Mouse (Mus musculus): ENCODE measurements around the gene Fam98b. TPM values are rescaled to one million over a fixed set of nuclear protein-coding genes. Genes with fewer than 3 reads are reported as not detected.

Fam98b gene
- polyA plus RNA-seq, 1 experiment = 2.5 TPM

- no peak for TF ChIP-seq POLR2A (IDR thresholded peaks at IDR 0.05; ENCODE audit: low read depth, low read length)
- no peak for TF ChIP-seq CTCF (IDR thresholded peaks at IDR 0.05; ENCODE audit: extremely low read depth, insufficient read length, insufficient replicate concordance, low read depth, low read length)
- no peaks in the 10 kb centered on the region for H3K27me3 ChIP-seq (ENCODE audit: control insufficient read depth, insufficient read depth, low read length)
- 0 out of 2 replicates have a peak overlapping the region, but pooled peaks have one; percentile 31 for H3K27ac ChIP-seq (ENCODE audit: insufficient read depth, low read depth, low read length)
- under 1% methylated on average over 24 of the region's 24 CpGs for WGBS
- H3K36me3 ChIP-seq (ENCODE audit: control insufficient read depth, insufficient read depth, low read length) = no peaks in the 10 kb centered on the region
- H3K4me1 ChIP-seq (ENCODE audit: control insufficient read depth, insufficient read depth, insufficient read length, low read length) = no peaks in the 10 kb centered on the region; the same call in 1 of the 2 replicates
- H3K4me3 ChIP-seq (ENCODE audit: low read depth, low read length) = peak overlapping the region; percentile 99
These were observed 517 bp downstream of the Fam98b start for GRCm38 (mm10) chr2:117250001-117250510.

GRCm38 (mm10) chr2:117255415-117255814, 5.9 kb downstream of the Fam98b start:
- H3K27ac ChIP-seq (ENCODE audit: insufficient read depth, low read depth, low read length) = no peak overlapping the region
- H3K4me3 ChIP-seq (ENCODE audit: low read depth, low read length) = no peak overlapping the region
- H3K27me3 ChIP-seq (ENCODE audit: control insufficient read depth, insufficient read depth, low read length) = no peaks in the 10 kb centered on the region
- peaks cover 10% of the 10 kb centered on the region; the same call in 1 of the 2 replicates for H3K36me3 ChIP-seq (ENCODE audit: control insufficient read depth, insufficient read depth, low read length)
- TF ChIP-seq POLR2A (IDR thresholded peaks at IDR 0.05; ENCODE audit: low read depth, low read length) = no peak
- no peak for TF ChIP-seq CTCF (IDR thresholded peaks at IDR 0.05; ENCODE audit: extremely low read depth, insufficient read length, insufficient replicate concordance, low read depth, low read length)
- WGBS = 64% methylated on average over 2 of the region's 2 CpGs
- H3K4me1 ChIP-seq (ENCODE audit: control insufficient read depth, insufficient read depth, insufficient read length, low read length) = no peaks in the 10 kb centered on the region; the same call in 1 of the 2 replicates

- TF ChIP-seq POLR2A (IDR thresholded peaks at IDR 0.05; ENCODE audit: low read depth, low read length) (no peak), CTCF (IDR thresholded peaks at IDR 0.05; ENCODE audit: extremely low read depth, insufficient read length, insufficient replicate concordance, low read depth, low read length) (no peak)
- Histone ChIP-seq H3K27me3 (ENCODE audit: control insufficient read depth, insufficient read depth, low read length) (no peaks in the 10 kb centered on the region), H3K36me3 (ENCODE audit: control insufficient read depth, insufficient read depth, low read length) (peaks cover 14% of the 10 kb centered on the region; the same call in 1 of the 2 replicates), H3K27ac (ENCODE audit: insufficient read depth, low read depth, low read length) (no peak overlapping the region), H3K4me3 (ENCODE audit: low read depth, low read length) (no peak overlapping the region), H3K4me1 (ENCODE audit: control insufficient read depth, insufficient read depth, insufficient read length, low read length) (no peaks in the 10 kb centered on the region)
- 76% methylated on average over 1 of the region's 1 CpGs for WGBS
These were observed 8.1 kb downstream of the Fam98b start for GRCm38 (mm10) chr2:117257617-117258016.

GRCm38 (mm10) chr2:117262184-117262583, 12.6 kb downstream of the Fam98b start:
- Histone ChIP-seq H3K4me1 (ENCODE audit: control insufficient read depth, insufficient read depth, insufficient read length, low read length) (no peaks in the 10 kb centered on the region), H3K27me3 (ENCODE audit: control insufficient read depth, insufficient read depth, low read length) (no peaks in the 10 kb centered on the region), H3K36me3 (ENCODE audit: control insufficient read depth, insufficient read depth, low read length) (peaks cover 37% of the 10 kb centered on the region), H3K4me3 (ENCODE audit: low read depth, low read length) (no peak overlapping the region), H3K27ac (ENCODE audit: insufficient read depth, low read depth, low read length) (no peak overlapping the region)
- TF ChIP-seq CTCF (IDR thresholded peaks at IDR 0.05; ENCODE audit: extremely low read depth, insufficient read length, insufficient replicate concordance, low read depth, low read length) (no peak), POLR2A (IDR thresholded peaks at IDR 0.05; ENCODE audit: low read depth, low read length) (no peak)
- WGBS = 90% methylated on average over 5 of the region's 5 CpGs

- 64% methylated on average over 11 of the region's 11 CpGs for WGBS
- Histone ChIP-seq H3K36me3 (ENCODE audit: control insufficient read depth, insufficient read depth, low read length) (peaks cover 46% of the 10 kb centered on the region), H3K4me3 (ENCODE audit: low read depth, low read length) (no peak overlapping the region)
These were observed 14.4 kb downstream of the Fam98b start for GRCm38 (mm10) chr2:117263786-117264408.

GRCm38 (mm10) chr2:117288291-117288690, 38.8 kb downstream of the Fam98b start:
- Histone ChIP-seq H3K4me1 (ENCODE audit: control insufficient read depth, insufficient read depth, insufficient read length, low read length) (no peaks in the 10 kb centered on the region), H3K27me3 (ENCODE audit: control insufficient read depth, insufficient read depth, low read length) (no peaks in the 10 kb centered on the region), H3K27ac (ENCODE audit: insufficient read depth, low read depth, low read length) (no peak overlapping the region), H3K4me3 (ENCODE audit: low read depth, low read length) (no peak overlapping the region), H3K36me3 (ENCODE audit: control insufficient read depth, insufficient read depth, low read length) (no peaks in the 10 kb centered on the region)
- TF ChIP-seq CTCF (IDR thresholded peaks at IDR 0.05; ENCODE audit: extremely low read depth, insufficient read length, insufficient replicate concordance, low read depth, low read length) (no peak), POLR2A (IDR thresholded peaks at IDR 0.05; ENCODE audit: low read depth, low read length) (no peak)
- 89% methylated on average over 7 of the region's 7 CpGs for WGBS

More at GRCm38 (mm10) chr2:117263786-117264408, 14.4 kb downstream of the Fam98b start:
- Histone ChIP-seq H3K27ac (ENCODE audit: insufficient read depth, low read depth, low read length) (no peak overlapping the region), H3K27me3 (ENCODE audit: control insufficient read depth, insufficient read depth, low read length) (no peaks in the 10 kb centered on the region), H3K4me1 (ENCODE audit: control insufficient read depth, insufficient read depth, insufficient read length, low read length) (no peaks in the 10 kb centered on the region)
- TF ChIP-seq CTCF (IDR thresholded peaks at IDR 0.05; ENCODE audit: extremely low read depth, insufficient read length, insufficient replicate concordance, low read depth, low read length) (peak; percentile 86; the same call in 1 of the 2 replicates), POLR2A (IDR thresholded peaks at IDR 0.05; ENCODE audit: low read depth, low read length) (no peak)

GRCm38 (mm10) chr2:117299596-117300448, 50.3 kb downstream of the Fam98b start:
- H3K27me3 ChIP-seq (ENCODE audit: control insufficient read depth, insufficient read depth, low read length) = no peaks in the 10 kb centered on the region
- TF ChIP-seq CTCF (IDR thresholded peaks at IDR 0.05; ENCODE audit: extremely low read depth, insufficient read length, insufficient replicate concordance, low read depth, low read length) (no peak), POLR2A (IDR thresholded peaks at IDR 0.05; ENCODE audit: low read depth, low read length) (no peak)
- WGBS = 83% methylated on average over 16 of the region's 16 CpGs
- no peaks in the 10 kb centered on the region for H3K36me3 ChIP-seq (ENCODE audit: control insufficient read depth, insufficient read depth, low read length)
- no peak overlapping the region for H3K4me3 ChIP-seq (ENCODE audit: low read depth, low read length)
- H3K4me1 ChIP-seq (ENCODE audit: control insufficient read depth, insufficient read depth, insufficient read length, low read length) = no peaks in the 10 kb centered on the region
- no peak overlapping the region for H3K27ac ChIP-seq (ENCODE audit: insufficient read depth, low read depth, low read length)

All from small intestine, adult 2 months (tissue).